Mouse (Mus musculus) heart, embryonic 12.5 days (tissue): ENCODE measurements around the gene Irs2. TPM values are rescaled to one million over a fixed set of nuclear protein-coding genes. Genes with fewer than 3 reads are reported as not detected.
A peak's percentile ranks its signal among the peaks of the same experiment; 100 is the strongest.

Source experiments
- ATAC-seq: fragments of 200-750 bp; cut with Nextera tagmentation; 2 replicates; pipeline ENCODE4 v1.8.0; 2017; ENCODE audit warnings: moderate TSS enrichment, moderate library complexity; ENCODE audit not compliant: insufficient number of reproducible peaks, low FRiP score
- H3K27ac ChIP-seq: fragments of 300-500 bp; sonication (generic); 2 replicates; pipeline ENCODE4 v1.5.1; 2016; ENCODE audit warnings: mild to moderate bottlenecking, moderate library complexity; ENCODE audit not compliant: poor library complexity, severe bottlenecking
- H3K27me3 ChIP-seq: fragments of 300-500 bp; sonication (generic); replicated peaks from 2 replicates; pipeline ENCODE4 v1.6.1; 2016; ENCODE audit warnings: mild to moderate bottlenecking, moderate library complexity
- H3K36me3 ChIP-seq: fragments of 300-500 bp; sonication (generic); 2 replicates; pipeline ENCODE4 v1.6.1; 2016; ENCODE audit warnings: mild to moderate bottlenecking, moderate library complexity
- H3K4me1 ChIP-seq: fragments of 300-500 bp; sonication (generic); replicated peaks from 2 replicates; pipeline ENCODE4 v1.6.1; 2016; ENCODE audit warnings: mild to moderate bottlenecking
- H3K4me2 ChIP-seq: fragments of 300-500 bp; sonication (generic); 2 replicates; pipeline ENCODE4 v1.6.1; 2016; ENCODE audit warnings: mild to moderate bottlenecking, moderate library complexity
- H3K4me3 ChIP-seq: fragments of 300-500 bp; sonication (generic); 2 replicates; pipeline ENCODE4 v1.5.1; 2016; ENCODE audit warnings: mild to moderate bottlenecking
- H3K9ac ChIP-seq: fragments of 300-500 bp; sonication (generic); 2 replicates; pipeline ENCODE4 v1.6.1; 2016; ENCODE audit warnings: mild to moderate bottlenecking, moderate library complexity
- H3K9me3 ChIP-seq: fragments of 300-500 bp; sonication (generic); replicated peaks from 2 replicates; pipeline ENCODE4 v1.6.1; 2016; ENCODE audit warnings: mild to moderate bottlenecking, moderate library complexity
- WGBS: fragments of 180-500 bp; shearing (Covaris S2); methylation state at CpG from one replicate; pipeline ENCODE4 v1.1.7; 2016; 5-methylcytosine and 5-hydroxymethylcytosine counted together
- polyA plus RNA-seq: library from polyadenylated mRNA; unstranded; fragments of >200 nt; fragmentation: Nextera tagmentation; extraction: Ambion mirVana; gene quantifications from 2 replicates; pipeline ENCODE4 v1.2.1, GENCODE M21; 2016

The Irs2 gene
- polyA plus RNA-seq, 1 experiment from 2014 or later: 6.2 TPM

- Histone ChIP-seq H3K4me3 (no peak overlapping the region), H3K36me3 (peaks cover 28% of the 10 kb centered on the region), H3K4me1 (peaks cover 34% of the 10 kb centered on the region), H3K9me3 (no peaks in the 10 kb centered on the region), H3K4me2 (no peak overlapping the region), H3K27ac (no peak overlapping the region), H3K9ac (no peak overlapping the region), H3K27me3 (no peaks in the 10 kb centered on the region)
- ATAC-seq: no peak
- WGBS: 84% methylated on average over 7 of the region's 7 CpGs
Measured at GRCm38 (mm10) chr8:10985064-10985463, 23.2 kb downstream of the Irs2 start.

GRCm38 (mm10) chr8:10980876-10981275 lies 27.4 kb downstream of the Irs2 start:
- Histone ChIP-seq H3K4me3 (no peak overlapping the region), H3K4me1 (peaks cover 41% of the 10 kb centered on the region), H3K27me3 (no peaks in the 10 kb centered on the region), H3K36me3 (peaks cover 13% of the 10 kb centered on the region), H3K4me2 (no peak overlapping the region), H3K9me3 (no peaks in the 10 kb centered on the region), H3K27ac (no peak overlapping the region), H3K9ac (no peak overlapping the region)
- WGBS: 89% methylated on average over 6 of the region's 6 CpGs
- ATAC-seq: no peak

- no peak for ATAC-seq
- H3K4me2 ChIP-seq: no peak overlapping the region
- peaks cover 49% of the 10 kb centered on the region for H3K4me1 ChIP-seq
- WGBS: 34% methylated on average over 7 of the region's 7 CpGs
- no peak overlapping the region for H3K4me3 ChIP-seq
- peaks cover 5% of the 10 kb centered on the region; the same call in 1 of the 2 replicates for H3K36me3 ChIP-seq
- no peaks in the 10 kb centered on the region for H3K27me3 ChIP-seq
- H3K27ac ChIP-seq: no peak overlapping the region
- H3K9me3 ChIP-seq: no peaks in the 10 kb centered on the region
- no peak overlapping the region for H3K9ac ChIP-seq
Measured at GRCm38 (mm10) chr8:10979916-10980315, 28.3 kb downstream of the Irs2 start.

- peaks cover 55% of the 10 kb centered on the region for H3K4me1 ChIP-seq
- H3K27ac ChIP-seq: no peak overlapping the region
- no peak for ATAC-seq
- H3K36me3 ChIP-seq: peaks cover 4% of the 10 kb centered on the region; the same call in 1 of the 2 replicates
- no peaks in the 10 kb centered on the region for H3K9me3 ChIP-seq
- H3K9ac ChIP-seq: no peak overlapping the region
- WGBS: 69% methylated on average over 11 of the region's 11 CpGs
- no peak overlapping the region for H3K4me3 ChIP-seq
- H3K27me3 ChIP-seq: no peaks in the 10 kb centered on the region
- H3K4me2 ChIP-seq: no peak overlapping the region
Measured at GRCm38 (mm10) chr8:10979196-10979794, 29.0 kb downstream of the Irs2 start.

- H3K4me2 ChIP-seq: no peak overlapping the region
- no peaks in the 10 kb centered on the region; the same call in 1 of the 2 replicates for H3K36me3 ChIP-seq
- 64% methylated on average over 21 of the region's 21 CpGs for WGBS
- H3K27ac ChIP-seq: peak overlapping the region; percentile 39; the same call in 1 of the 2 replicates
- no peaks in the 10 kb centered on the region for H3K9me3 ChIP-seq
- H3K4me3 ChIP-seq: no peak overlapping the region
- H3K4me1 ChIP-seq: peaks cover 60% of the 10 kb centered on the region
- no peak for ATAC-seq
- H3K9ac ChIP-seq: no peak overlapping the region
- no peaks in the 10 kb centered on the region for H3K27me3 ChIP-seq
Measured at GRCm38 (mm10) chr8:10978377-10978776, 29.9 kb downstream of the Irs2 start.

- WGBS: 38% methylated on average over 7 of the region's 7 CpGs
- H3K9ac ChIP-seq: no peak overlapping the region
- peaks cover 65% of the 10 kb centered on the region for H3K4me1 ChIP-seq
Measured at GRCm38 (mm10) chr8:10977742-10978376, 30.4 kb downstream of the Irs2 start.

GRCm38 (mm10) chr8:10974659-10975058 lies 33.6 kb downstream of the Irs2 start:
- H3K4me3 ChIP-seq: no peak overlapping the region
- peak overlapping the region; percentile 14; the same call in 1 of the 2 replicates for H3K27ac ChIP-seq
- no peaks in the 10 kb centered on the region for H3K9me3 ChIP-seq
- no peak overlapping the region for H3K4me2 ChIP-seq
- H3K9ac ChIP-seq: no peak overlapping the region
- H3K4me1 ChIP-seq: peaks cover 71% of the 10 kb centered on the region
- 16% methylated on average over 2 of the region's 2 CpGs for WGBS
- no peak for ATAC-seq
- no peaks in the 10 kb centered on the region for H3K27me3 ChIP-seq
- H3K36me3 ChIP-seq: no peaks in the 10 kb centered on the region

More at GRCm38 (mm10) chr8:10977742-10978376, 30.4 kb downstream of the Irs2 start:
- Histone ChIP-seq H3K27ac (peak overlapping the region; percentile 39; the same call in 1 of the 2 replicates), H3K27me3 (no peaks in the 10 kb centered on the region), H3K9me3 (no peaks in the 10 kb centered on the region), H3K36me3 (no peaks in the 10 kb centered on the region), H3K4me2 (no peak overlapping the region), H3K4me3 (no peak overlapping the region)
- peak; percentile 69; the same call in 1 of the 2 replicates for ATAC-seq

- Histone ChIP-seq H3K27ac (peak overlapping the region; percentile 14; the same call in 1 of the 2 replicates), H3K4me3 (no peak overlapping the region), H3K36me3 (no peaks in the 10 kb centered on the region), H3K9ac (no peak overlapping the region), H3K4me1 (peaks cover 67% of the 10 kb centered on the region), H3K27me3 (no peaks in the 10 kb centered on the region), H3K9me3 (no peaks in the 10 kb centered on the region), H3K4me2 (no peak overlapping the region)
- no peak for ATAC-seq
- 81% methylated on average over 4 of the region's 4 CpGs for WGBS
Measured at GRCm38 (mm10) chr8:10974126-10974525, 34.1 kb downstream of the Irs2 start.

GRCm38 (mm10) chr8:10972851-10973452 lies 35.3 kb downstream of the Irs2 start:
- Histone ChIP-seq H3K27ac (peak overlapping the region; percentile 50; the same call in 1 of the 2 replicates), H3K4me3 (no peak overlapping the region), H3K9ac (0 out of 2 replicates have a peak overlapping the region, but pooled peaks have one; percentile 8), H3K27me3 (no peaks in the 10 kb centered on the region), H3K36me3 (no peaks in the 10 kb centered on the region), H3K4me1 (peaks cover 58% of the 10 kb centered on the region), H3K9me3 (no peaks in the 10 kb centered on the region), H3K4me2 (no peak overlapping the region)
- WGBS: 28% methylated on average over 9 of the region's 9 CpGs
- ATAC-seq: no peak

- Histone ChIP-seq H3K9me3 (no peaks in the 10 kb centered on the region), H3K4me1 (peaks cover 55% of the 10 kb centered on the region), H3K4me2 (no peak overlapping the region), H3K9ac (no peak overlapping the region), H3K27me3 (no peaks in the 10 kb centered on the region), H3K4me3 (no peak overlapping the region), H3K27ac (no peak overlapping the region), H3K36me3 (no peaks in the 10 kb centered on the region)
- 59% methylated on average over 3 of the region's 3 CpGs for WGBS
- ATAC-seq: no peak
Measured at GRCm38 (mm10) chr8:10971984-10972383, 36.3 kb downstream of the Irs2 start.

GRCm38 (mm10) chr8:10971509-10971908 lies 36.7 kb downstream of the Irs2 start:
- H3K4me3 ChIP-seq: no peak overlapping the region
- H3K9ac ChIP-seq: no peak overlapping the region
- no peaks in the 10 kb centered on the region for H3K27me3 ChIP-seq
- H3K4me1 ChIP-seq: peaks cover 55% of the 10 kb centered on the region
- no peak overlapping the region for H3K27ac ChIP-seq
- no peak overlapping the region for H3K4me2 ChIP-seq
- no peak for ATAC-seq
- no peaks in the 10 kb centered on the region for H3K9me3 ChIP-seq
- H3K36me3 ChIP-seq: no peaks in the 10 kb centered on the region
- WGBS: 84% methylated on average over 5 of the region's 5 CpGs
